Mouse (Mus musculus) myocyte (in vitro differentiated cells): Measurements from ENCODE around the gene Lsm2. TPM values are rescaled to one million over a fixed set of nuclear protein-coding genes. Genes with fewer than 3 reads are reported as not detected.

Experiments
- H3K27me3 ChIP-seq: one replicate; pipeline ENCODE4 v1.6.1; 2011; ENCODE audit not compliant: control insufficient read depth, insufficient read depth, insufficient read length
- H3K36me3 ChIP-seq: one replicate; pipeline ENCODE4 v1.6.1; 2011; ENCODE audit not compliant: control insufficient read depth, insufficient read depth
- H3K4me2 ChIP-seq: one replicate; pipeline ENCODE4 v1.6.1; 2011; ENCODE audit warnings: low read depth, control low read depth
- H3K4me3 ChIP-seq: one replicate; pipeline ENCODE4 v1.5.1; 2011; ENCODE audit warnings: mild to moderate bottlenecking, control low read depth, moderate library complexity
- H3K79me2 ChIP-seq: one replicate; pipeline ENCODE4 v1.6.1; 2011; ENCODE audit not compliant: control insufficient read depth, insufficient read depth
- H3ac ChIP-seq: one replicate; pipeline ENCODE4 v1.6.1; 2011; ENCODE audit not compliant: control insufficient read depth, insufficient read length
- CEBPB ChIP-seq: IDR thresholded peaks from 2 replicates; pipeline ENCODE4 v1.6.1; 2011; ENCODE audit warnings: mild to moderate bottlenecking, moderate library complexity; ENCODE audit not compliant: poor library complexity, insufficient read depth, severe bottlenecking
- E2F4 ChIP-seq: IDR thresholded peaks from one replicate; pipeline ENCODE4 v1.6.1; 2011; ENCODE audit warnings: mild to moderate bottlenecking, control low read depth, moderate library complexity; ENCODE audit not compliant: insufficient read depth
- MAX ChIP-seq: IDR thresholded peaks from one replicate; pipeline ENCODE4 v1.6.1; 2011; ENCODE audit warnings: low read depth, mild to moderate bottlenecking, control low read depth
- MYOD1 ChIP-seq, 3 experiments: IDR thresholded peaks; one replicate each; pipeline ENCODE4 v1.6.1; 2011; ENCODE audit warnings: control low read depth in 2 of 3, low read depth in 2 of 3, mild to moderate bottlenecking in 2 of 3, moderate library complexity in 1 of 3; ENCODE audit not compliant: insufficient read length in 2 of 3, control insufficient read depth in 1 of 3
- MYOG ChIP-seq, 3 experiments: IDR thresholded peaks; one replicate each; pipeline ENCODE4 v1.6.1; 2011; ENCODE audit warnings: control low read depth in 2 of 3, low read depth in 2 of 3, mild to moderate bottlenecking in 2 of 3; ENCODE audit not compliant: insufficient read length in 2 of 3, control insufficient read depth in 1 of 3, insufficient read depth in 1 of 3
- POLR2A ChIP-seq: IDR thresholded peaks from one replicate; pipeline ENCODE4 v1.6.1; 2011; ENCODE audit warnings: low read depth, mild to moderate bottlenecking, control low read depth, moderate library complexity; ENCODE audit not compliant: insufficient read length
- POLR2AphosphoS2 ChIP-seq: IDR thresholded peaks from one replicate; pipeline ENCODE4 v1.6.1; 2011; ENCODE audit warnings: low read depth, control low read depth; ENCODE audit not compliant: insufficient read length
- REST ChIP-seq: IDR thresholded peaks from one replicate; pipeline ENCODE4 v1.6.1; 2011; ENCODE audit warnings: mild to moderate bottlenecking, control low read depth, moderate library complexity; ENCODE audit not compliant: insufficient read depth, insufficient read length
- SRF ChIP-seq: IDR thresholded peaks from one replicate; pipeline ENCODE4 v1.6.1; 2011; ENCODE audit warnings: low read depth; ENCODE audit not compliant: control insufficient read depth, insufficient read length
- TCF12 ChIP-seq: IDR thresholded peaks from one replicate; pipeline ENCODE4 v1.6.1; 2011; ENCODE audit warnings: mild to moderate bottlenecking, control low read depth; ENCODE audit not compliant: poor library complexity, insufficient read depth, severe bottlenecking
- TCF3 ChIP-seq: IDR thresholded peaks from one replicate; pipeline ENCODE4 v1.6.1; 2011; ENCODE audit warnings: low read depth, control low read depth; ENCODE audit not compliant: insufficient read length
- USF1 ChIP-seq: IDR thresholded peaks from one replicate; pipeline ENCODE4 v1.6.1; 2011; ENCODE audit warnings: low read depth, mild to moderate bottlenecking, control low read depth, moderate library complexity
- polyA plus RNA-seq: library from polyadenylated mRNA; unstranded; fragments of >200 nt; fragmentation: generic; extraction: Trizol; gene quantifications from one replicate; pipeline ENCODE4 v1.2.1, GENCODE M21; 2012; ENCODE audit warnings: missing spikeins

The Lsm2 gene
- polyA plus RNA-seq, 1 experiment, result 52.3 TPM

- TF ChIP-seq TCF12 (no peak), SRF (no peak), USF1 (no peak), REST (no peak), MYOG (IDR thresholded peaks at IDR 0.05; ENCODE audit: control insufficient read depth in 1 of 3, insufficient read depth in 1 of 3, insufficient read length in 2 of 3, low read depth in 2 of 3) (no peak), MYOD1 (IDR thresholded peaks at IDR 0.05; ENCODE audit: control insufficient read depth in 1 of 3, insufficient read length in 2 of 3, low read depth in 2 of 3) (no peak), E2F4 (no peak), MAX (no peak), CEBPB (no peak), TCF3 (no peak), POLR2A (no peak), POLR2AphosphoS2 (no peak)
- no peaks in the 10 kb centered on the region for H3K36me3 ChIP-seq
- no peaks in the 10 kb centered on the region for H3K27me3 ChIP-seq
- H3K4me3 ChIP-seq, result no peak overlapping the region
- no peak overlapping the region for H3ac ChIP-seq
- no peaks in the 10 kb centered on the region for H3K79me2 ChIP-seq
- H3K4me2 ChIP-seq, result no peak overlapping the region
Measured at GRCm38 (mm10) chr17:35024261-35024660, 42.6 kb downstream of the Lsm2 start.

DNA sequence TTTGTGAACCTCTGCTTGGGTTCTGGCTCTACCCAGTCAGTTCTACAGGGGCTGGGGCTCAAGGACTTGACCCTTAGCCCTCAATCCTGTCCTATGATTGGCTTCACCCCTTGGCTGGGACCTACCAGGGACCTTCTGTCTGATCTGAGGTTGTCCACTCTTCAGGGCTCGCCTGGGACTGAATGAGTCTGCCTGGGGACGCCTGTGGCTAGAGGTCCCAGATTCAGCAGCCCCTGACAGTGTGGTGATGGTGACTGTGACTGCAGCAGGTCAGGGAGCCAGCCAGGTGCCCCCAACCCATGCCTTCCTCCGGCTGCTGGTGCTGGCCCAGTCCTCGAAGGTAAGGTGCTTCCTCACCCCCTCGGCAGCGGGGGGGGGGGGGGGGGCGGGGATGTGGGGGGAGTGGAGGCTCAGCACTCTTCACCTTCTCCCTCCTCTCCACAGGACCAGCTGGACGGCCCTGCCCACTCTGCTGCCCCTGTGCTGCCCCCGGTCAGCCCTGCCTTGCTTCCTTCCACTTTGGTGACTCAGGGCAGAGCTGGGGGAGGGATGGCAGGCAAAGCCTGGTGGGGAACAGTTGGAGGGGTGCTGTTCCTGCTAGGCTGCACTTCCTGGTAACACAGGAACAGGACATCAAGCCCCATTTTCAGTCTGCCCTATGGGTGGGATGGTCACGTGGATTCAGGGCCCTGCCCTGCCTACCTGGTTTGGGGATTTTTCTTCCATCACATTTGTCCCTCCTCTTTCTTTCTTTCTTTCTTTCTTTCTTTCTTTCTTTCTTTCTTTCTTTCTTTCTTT is 43.2 kb downstream of the Lsm2 start:
- no peaks in the 10 kb centered on the region for H3K36me3 ChIP-seq
- H3ac ChIP-seq, result no peak overlapping the region
- H3K27me3 ChIP-seq, result no peaks in the 10 kb centered on the region
- H3K4me3 ChIP-seq, result no peak overlapping the region
- no peaks in the 10 kb centered on the region for H3K79me2 ChIP-seq
- TF ChIP-seq TCF3 (no peak), POLR2AphosphoS2 (no peak), USF1 (no peak), MYOG (IDR thresholded peaks at IDR 0.05; ENCODE audit: control insufficient read depth in 1 of 3, insufficient read depth in 1 of 3, insufficient read length in 2 of 3, low read depth in 2 of 3) (no peak)
- H3K4me2 ChIP-seq, result no peak overlapping the region

- Histone ChIP-seq H3K4me3 (no peak overlapping the region), H3ac (no peak overlapping the region), H3K27me3 (no peaks in the 10 kb centered on the region), H3K79me2 (no peaks in the 10 kb centered on the region), H3K4me2 (no peak overlapping the region), H3K36me3 (no peaks in the 10 kb centered on the region)
- no peak for TF ChIP-seq REST
- TF ChIP-seq TCF3, result no peak
- no peak for TF ChIP-seq CEBPB
- TF ChIP-seq POLR2AphosphoS2, result no peak
- TF ChIP-seq SRF, result no peak
- no peak for TF ChIP-seq TCF12
- no peak for TF ChIP-seq MAX
- no peak for TF ChIP-seq POLR2A
- TF ChIP-seq MYOD1 (IDR thresholded peaks at IDR 0.05; ENCODE audit: control insufficient read depth in 1 of 3, insufficient read length in 2 of 3, low read depth in 2 of 3), result no peak
- TF ChIP-seq USF1, result no peak
- TF ChIP-seq MYOG (IDR thresholded peaks at IDR 0.05; ENCODE audit: control insufficient read depth in 1 of 3, insufficient read depth in 1 of 3, insufficient read length in 2 of 3, low read depth in 2 of 3), result no peak
- TF ChIP-seq E2F4, result no peak
Measured at GRCm38 (mm10) chr17:35026206-35026605, 44.5 kb downstream of the Lsm2 start.

GRCm38 (mm10) chr17:35027277-35028068 is 45.8 kb downstream of the Lsm2 start, which contains the start of gene Sapcd1:
Gene Sapcd1 (minus strand): TSS chr17:35028016.
- H3K4me2 ChIP-seq, result no peak within 1 kb of the TSS
- TF ChIP-seq TCF12 (no peak), TCF3 (no peak), MYOG (IDR thresholded peaks at IDR 0.05; ENCODE audit: control insufficient read depth in 1 of 3, insufficient read depth in 1 of 3, insufficient read length in 2 of 3, low read depth in 2 of 3) (no peak), USF1 (no peak), E2F4 (no peak), SRF (no peak), CEBPB (no peak), MAX (no peak), POLR2AphosphoS2 (no peak), MYOD1 (IDR thresholded peaks at IDR 0.05; ENCODE audit: control insufficient read depth in 1 of 3, insufficient read length in 2 of 3, low read depth in 2 of 3) (no peak), REST (no peak), POLR2A (no peak)
- H3K4me3 ChIP-seq, result no peak within 1 kb of the TSS
- H3K36me3 ChIP-seq, result no peaks in the 10 kb centered on the region
- no peaks in the 10 kb centered on the region for H3K79me2 ChIP-seq
- H3K27me3 ChIP-seq, result no peaks in the 10 kb centered on the region
- no peak within 1 kb of the TSS for H3ac ChIP-seq
